Mouse (Mus musculus) erythroblast, embryonic 14.5 days (primary cell): ENCODE results near the gene Palmd.

Experiments used
- GATA1 ChIP-seq: IDR thresholded peaks from 2 replicates; pipeline ENCODE4 v1.6.1; 2012; ENCODE audit warnings: low read length, inconsistent platforms, mixed read lengths
- TAL1 ChIP-seq: IDR thresholded peaks from 3 replicates; pipeline ENCODE4 v1.6.1; 2012; ENCODE audit warnings: low read length, inconsistent platforms, mixed read lengths

GRCm38 (mm10) chr3:116986451-116986850 lies 17.7 kb upstream of the Palmd start:
- TF ChIP-seq GATA1 (no peak), TAL1 (no peak)
